Mouse (Mus musculus) T-cell, adult 66 days (primary cell): ENCODE data around the gene Antxr1. TPM values are rescaled to one million over a fixed set of nuclear protein-coding genes. Genes with fewer than 3 reads are reported as not detected.

Source experiments
- total RNA-seq, 2 experiments: library from RNA; stranded (reverse); gene quantifications; 3 replicates in 1 of 2; 4 replicates in 1 of 2; pipeline ENCODE4 v1.2.4; 2023

Gene Antxr1
- not detected for total RNA-seq

GRCm38 (mm10) chr6:87335091-87335934, at the start of gene Antxr1:
TSS of gene Antxr1 (minus strand) at chr6:87335821.

GRCm38 (mm10) chr6:87373057-87373456, 37.4 kb upstream of the Antxr1 start, which contains the start of gene Gkn2:
TSS of gene Gkn2 (plus strand) at chr6:87373357.

GRCm38 (mm10) chr6:87350829-87351228, 15.2 kb upstream of the Antxr1 start, which contains the start of gene Gkn1:
TSS of gene Gkn1 (minus strand) at chr6:87350942.

GRCm38 (mm10) chr6:87104123-87104796, 231.4 kb downstream of the Antxr1 start, which contains the start of gene D6Ertd527e:
TSS of gene D6Ertd527e (plus strand) at chr6:87104746.

Other genes with a start within 250 kb of the Antxr1 start
- under 1 TPM in 1 of 2 experiments, not detected in 1; 0.41 TPM for gene D6Ertd527e, start 231.1 kb downstream of the Antxr1 start, total RNA-seq
- not detected for gene Gkn1, start 15.1 kb upstream of the Antxr1 start, total RNA-seq
- not detected for gene Gkn2, start 37.5 kb upstream of the Antxr1 start, total RNA-seq
- not detected for gene Gkn3, start 53.1 kb upstream of the Antxr1 start, total RNA-seq
- gene Bmp10, start 93.2 kb upstream of the Antxr1 start, total RNA-seq = not detected
- 10 to 100 TPM; 86.4 to 86.5 TPM for gene Arhgap25, start 197.4 kb upstream of the Antxr1 start, total RNA-seq